Mouse (Mus musculus): ENCODE results near the gene Trem1. TPM values are rescaled to one million over a fixed set of nuclear protein-coding genes. Genes with fewer than 3 reads are reported as not detected.

Trem1 gene
- 0.02 TPM in 1 of 2 replicates, not detected in the other for polyA plus RNA-seq (2012; rRNA removed)

DNA sequence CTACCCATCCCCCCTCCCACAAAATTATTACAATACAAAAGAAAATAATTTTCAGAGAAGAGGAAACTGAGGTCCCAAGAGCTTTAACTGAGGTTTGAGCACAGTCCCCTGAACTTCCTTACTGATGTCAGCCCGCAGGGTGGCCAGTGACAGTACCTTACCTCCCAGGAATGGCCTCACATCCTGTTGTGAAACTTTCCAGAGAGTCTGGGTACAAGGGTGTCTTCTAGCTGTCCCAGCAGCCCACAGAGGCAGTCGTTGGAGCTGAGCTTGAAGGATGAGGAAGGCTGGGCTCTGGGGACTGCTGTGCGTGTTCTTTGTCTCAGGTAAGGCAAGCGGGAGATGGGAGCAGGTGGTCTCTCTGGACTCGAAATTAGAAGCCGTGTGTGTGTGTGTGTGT, at the start of gene Trem1:
Gene Trem1 (plus strand): TSS at position 251 of the 400 bp plus-strand sequence.

DNA sequence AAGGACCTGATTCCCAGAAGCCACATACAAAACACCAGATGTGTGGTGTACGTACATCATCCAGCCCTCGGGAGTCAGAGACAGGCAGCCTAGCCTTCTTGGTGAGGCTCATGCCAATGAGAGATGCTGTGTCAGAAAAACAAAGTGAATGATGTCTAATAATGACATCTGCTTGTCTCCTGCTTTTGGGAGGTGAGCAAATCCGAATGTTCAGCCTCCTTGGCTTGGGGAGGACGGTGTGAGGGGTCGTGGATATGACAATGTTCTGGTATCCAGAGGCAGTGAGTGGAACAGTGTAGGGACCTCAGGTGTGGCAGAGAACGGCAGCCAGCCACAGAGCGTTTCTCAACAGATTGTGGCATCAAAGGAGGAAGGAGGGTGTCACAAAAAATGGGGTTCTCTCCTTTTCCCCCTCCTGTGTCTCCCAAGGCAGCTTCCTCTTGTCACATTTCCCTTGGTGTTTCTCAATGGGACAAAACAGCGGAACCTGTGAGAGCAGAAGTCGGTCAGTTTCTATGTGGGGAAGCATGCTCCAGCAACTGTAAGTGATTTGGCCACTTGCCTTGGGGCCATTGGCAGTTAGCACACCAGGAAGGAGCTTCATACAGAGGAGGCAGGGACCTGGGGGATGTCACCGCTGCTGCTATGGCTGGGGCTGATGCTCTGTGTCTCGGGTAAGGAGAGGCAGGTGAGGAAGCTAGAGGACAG, 14.8 kb downstream of the Trem1 start, which contains the start of gene Trem3:
Gene Trem3 (plus strand): TSS at position 557 of the 708 bp plus-strand sequence.

GRCm38 (mm10) chr17:48263741-48264362, 31.3 kb downstream of the Trem1 start, which contains the start of gene Treml4:
Gene Treml4 (plus strand): TSS chr17:48264295.

Other genes with a start within 250 kb of the Trem1 start
- not detected in 2 replicates for gene 1700122O11Rik, start 194.5 kb upstream of the Trem1 start, polyA plus RNA-seq (2012; rRNA removed)
- gene 1700067P10Rik, start 143.4 kb upstream of the Trem1 start, polyA plus RNA-seq (2012; rRNA removed), result not detected in 2 replicates
- gene 9830107B12Rik, start 86.5 kb upstream of the Trem1 start, polyA plus RNA-seq (2012; rRNA removed), result 0.05 and 0.17 TPM in 2 replicates
- 0.12 and 0.17 TPM in 2 replicates for gene A530064D06Rik, start 65.5 kb upstream of the Trem1 start, polyA plus RNA-seq (2012; rRNA removed)
- gene Trem3, start 15.0 kb downstream of the Trem1 start, polyA plus RNA-seq (2012; rRNA removed), result not detected in 2 replicates
- 0.14 and 0.19 TPM in 2 replicates for gene Treml4, start 31.5 kb downstream of the Trem1 start, polyA plus RNA-seq (2012; rRNA removed)
- 0.24 and 0.62 TPM in 2 replicates for gene Treml2, start 66.7 kb downstream of the Trem1 start, polyA plus RNA-seq (2012; rRNA removed)
- gene B430306N03Rik, start 83.4 kb downstream of the Trem1 start, polyA plus RNA-seq (2012; rRNA removed), result 0.15 and 0.45 TPM in 2 replicates
- gene Trem2, start 113.6 kb downstream of the Trem1 start, polyA plus RNA-seq (2012; rRNA removed), result 3.2 and 4.6 TPM in 2 replicates
- gene Treml1, start 127.1 kb downstream of the Trem1 start, polyA plus RNA-seq (2012; rRNA removed), result 0.14 TPM in 1 of 2 replicates, not detected in the other
- gene Nfya, start 177.1 kb downstream of the Trem1 start, polyA plus RNA-seq (2012; rRNA removed), result 14.8 and 17.1 TPM in 2 replicates
- gene Oard1, start 177.2 kb downstream of the Trem1 start, polyA plus RNA-seq (2012; rRNA removed), result 1.4 and 3.0 TPM in 2 replicates
- gene Apobec2, start 200.2 kb downstream of the Trem1 start, polyA plus RNA-seq (2012; rRNA removed), result 7.5 and 13.3 TPM in 2 replicates
- 0.45 and 0.61 TPM in 2 replicates for gene Tspo2, start 218.8 kb downstream of the Trem1 start, polyA plus RNA-seq (2012; rRNA removed)
- 2.3 and 3.6 TPM in 2 replicates for gene Unc5cl, start 222.1 kb downstream of the Trem1 start, polyA plus RNA-seq (2012; rRNA removed)

Measured in stomach, adult 2 months (tissue).